Mouse (Mus musculus): Measurements from ENCODE around the gene Deup1.

DNA sequence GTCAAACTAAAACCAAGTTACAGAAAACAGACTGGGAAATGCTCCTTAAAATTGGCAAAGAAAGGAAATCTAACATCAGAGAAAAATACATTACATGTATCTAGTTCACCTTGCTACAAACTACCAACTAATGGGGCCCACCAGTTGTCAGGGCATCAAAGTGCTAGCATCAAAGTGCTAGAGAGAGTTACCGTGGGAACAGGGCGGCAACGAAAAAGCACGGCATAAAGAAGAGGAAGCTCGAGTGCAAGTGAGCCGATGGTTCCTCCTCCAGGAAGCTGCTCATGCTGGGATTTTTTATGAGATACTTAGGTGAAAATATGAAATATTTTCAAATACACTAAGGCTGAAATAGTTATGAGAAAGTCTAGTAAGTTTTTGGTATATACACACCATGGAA, 47.6 kb downstream of the Deup1 start:
- TF ChIP-seq GATA1 (IDR thresholded peaks at IDR 0.05; ENCODE audit: low read length) (no peak), TAL1 (IDR thresholded peaks at IDR 0.05; ENCODE audit: low read length) (no peak)
